Mouse (Mus musculus) brain, embryonic 14.5 days (tissue): ENCODE measurements around the gene Hist1h2bk.

Experiments used
- CTCF ChIP-seq: fragments of 200-500 bp; IDR thresholded peaks from 2 replicates; pipeline ENCODE4 v1.5.1; 2012; ENCODE audit warnings: inconsistent platforms, mild to moderate bottlenecking, moderate library complexity, borderline replicate concordance; ENCODE audit not compliant: insufficient read depth, insufficient read length; ENCODE audit errors: extremely low read depth
- POLR2A ChIP-seq: fragments of 200-500 bp; IDR thresholded peaks from 2 replicates; pipeline ENCODE4 v1.6.1; 2012; ENCODE audit warnings: mild to moderate bottlenecking, inconsistent platforms, borderline replicate concordance; ENCODE audit not compliant: poor library complexity, insufficient read depth, insufficient read length, severe bottlenecking; ENCODE audit errors: extremely low read depth

- TF ChIP-seq POLR2A: no peak
- TF ChIP-seq CTCF: no peak
Measured at GRCm38 (mm10) chr13:22034443-22035266, 1.0 kb upstream of the Hist1h2bk start.
